Mouse (Mus musculus) CH12.LX (cell line): ENCODE data around the gene Tmem63c.

ENCODE experiments used
- CTCF ChIP-seq, 2 experiments: IDR thresholded peaks in 1 of 2; conservative IDR thresholded peaks in 1 of 2; 2 replicates each; pipeline ENCODE4 v1.5.1; 2011 to 2012; ENCODE audit warnings: low read depth in 2 of 2, low read length in 2 of 2, improper control_type of control experiment in 1 of 2, inconsistent platforms in 1 of 2, mild to moderate bottlenecking in 1 of 2, moderate library complexity in 1 of 2
- ETS1 ChIP-seq: conservative IDR thresholded peaks from 2 replicates; pipeline ENCODE4 v1.6.1; 2012; ENCODE audit warnings: low read depth, mild to moderate bottlenecking, inconsistent platforms, low read length, improper control_type of control experiment, moderate library complexity
- NELFE ChIP-seq: IDR thresholded peaks from 2 replicates; pipeline ENCODE4 v1.6.1; 2011; ENCODE audit warnings: low read depth, low read length, improper control_type of control experiment
- RCOR1 ChIP-seq: conservative IDR thresholded peaks from 2 replicates; pipeline ENCODE4 v1.6.1; 2012; ENCODE audit warnings: low read depth, mild to moderate bottlenecking, inconsistent platforms, low read length, improper control_type of control experiment
- SIN3A ChIP-seq: IDR thresholded peaks from 2 replicates; pipeline ENCODE4 v1.6.1; 2012; ENCODE audit warnings: low read length, improper control_type of control experiment, inconsistent platforms
- ZMIZ1 ChIP-seq: IDR thresholded peaks from 2 replicates; pipeline ENCODE4 v1.6.1; 2012; ENCODE audit warnings: low read depth, mild to moderate bottlenecking, inconsistent platforms, low read length, improper control_type of control experiment

DNA sequence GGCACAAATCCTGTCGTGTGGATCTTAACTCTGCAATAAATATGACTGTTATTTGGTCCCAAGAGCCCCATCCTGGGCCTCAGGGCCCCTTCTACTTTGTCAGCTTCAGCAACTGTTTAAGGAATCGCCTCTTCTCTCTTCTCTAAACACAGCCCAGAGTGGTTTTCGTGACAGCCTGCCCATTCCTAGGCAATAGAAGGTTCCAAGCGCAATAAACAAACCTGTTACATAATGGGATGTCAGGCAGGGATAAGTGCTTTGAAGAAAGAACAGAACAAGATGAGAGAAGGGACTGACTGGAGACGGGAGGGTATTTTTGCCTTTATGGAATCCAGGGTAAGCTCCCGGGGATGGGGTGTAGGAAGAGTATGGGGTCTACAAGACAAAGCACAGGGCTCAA lies 72.5 kb downstream of the Tmem63c start:
- TF ChIP-seq ETS1 (no peak), ZMIZ1 (no peak), CTCF (conservative IDR thresholded peaks at IDR 0.05 in 1 of 2, IDR thresholded peaks at IDR 0.05 in 1 of 2; ENCODE audit: low read depth in 2 of 2, low read length in 2 of 2) (no peak), NELFE (no peak), SIN3A (no peak), RCOR1 (no peak)
